Mouse (Mus musculus): ENCODE data around the gene 2010300C02Rik. TPM values are rescaled to one million over a fixed set of nuclear protein-coding genes. Genes with fewer than 3 reads are reported as not detected.

The 2010300C02Rik gene
- polyA plus RNA-seq, 1 experiment from 2014 or later = 0.42 TPM

DNA sequence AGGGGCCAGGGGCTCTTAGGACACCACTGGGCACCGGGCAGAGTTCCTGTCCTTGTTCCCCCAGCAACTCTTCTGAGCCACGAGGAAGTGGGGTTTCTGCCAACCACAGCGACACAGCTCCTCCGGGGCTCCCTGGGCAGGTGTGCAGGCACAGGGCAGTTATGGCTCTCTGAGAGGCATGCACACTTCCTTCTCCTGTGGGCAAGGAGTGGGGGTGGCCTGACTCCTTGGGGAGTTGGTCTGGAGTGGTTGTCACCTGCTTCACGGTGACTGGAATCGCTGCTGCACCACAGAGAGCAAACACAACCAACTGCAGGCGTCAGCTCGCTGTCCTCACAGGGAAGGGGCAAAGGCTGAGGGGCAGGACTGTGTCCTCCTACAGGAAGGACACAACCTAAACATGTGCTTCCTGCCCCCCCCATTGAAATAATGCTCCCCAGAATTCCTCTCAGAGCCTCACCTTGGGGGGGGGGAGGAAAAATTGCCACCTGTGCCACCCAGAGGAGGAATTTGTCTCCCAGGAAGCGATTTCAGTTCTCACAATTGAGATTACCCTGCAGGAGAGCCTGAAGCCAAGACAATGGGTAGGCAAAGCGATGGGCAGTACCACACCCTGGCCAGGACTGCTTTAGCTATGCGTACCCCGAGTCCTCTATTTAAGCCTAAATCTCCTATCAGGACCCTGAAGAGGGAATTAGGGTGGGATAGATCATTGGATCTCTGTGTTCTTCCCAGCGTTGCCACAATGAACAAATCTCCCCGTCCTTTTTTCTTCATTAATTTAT is 54.2 kb downstream of the 2010300C02Rik start:
- H3K9ac ChIP-seq (ENCODE audit: low read depth, low read length) = no peak overlapping the region
- no peak overlapping the region for H3K4me2 ChIP-seq (ENCODE audit: low read depth, low read length)
- ATAC-seq (ENCODE audit: low read depth) = no peak
- no peak overlapping the region for H3K27ac ChIP-seq (ENCODE audit: low read length)
- WGBS (ENCODE audit: insufficient replicate concordance) = 35% methylated on average over 14 of the region's 14 CpGs
- no peaks in the 10 kb centered on the region for H3K9me3 ChIP-seq (replicated peaks; ENCODE audit: control insufficient read depth, low read length)
- H3K4me3 ChIP-seq (ENCODE audit: low read depth, low read length) = no peak overlapping the region
- no peaks in the 10 kb centered on the region for H3K36me3 ChIP-seq (ENCODE audit: control insufficient read depth, insufficient read depth)
- H3K27me3 ChIP-seq (ENCODE audit: control insufficient read depth, insufficient read depth, low read depth, low read length) = no peaks in the 10 kb centered on the region
- H3K4me1 ChIP-seq (ENCODE audit: control insufficient read depth, low read depth, low read length) = no peaks in the 10 kb centered on the region

- Histone ChIP-seq H3K27ac (ENCODE audit: low read length) (no peak overlapping the region), H3K4me1 (ENCODE audit: control insufficient read depth, low read depth, low read length) (no peaks in the 10 kb centered on the region), H3K4me2 (ENCODE audit: low read depth, low read length) (no peak overlapping the region), H3K9me3 (replicated peaks; ENCODE audit: control insufficient read depth, low read length) (no peaks in the 10 kb centered on the region), H3K27me3 (ENCODE audit: control insufficient read depth, insufficient read depth, low read depth, low read length) (no peaks in the 10 kb centered on the region), H3K36me3 (ENCODE audit: control insufficient read depth, insufficient read depth) (no peaks in the 10 kb centered on the region), H3K4me3 (ENCODE audit: low read depth, low read length) (no peak overlapping the region), H3K9ac (ENCODE audit: low read depth, low read length) (no peak overlapping the region)
- WGBS (ENCODE audit: insufficient replicate concordance) = 41% methylated on average over 2 of the region's 2 CpGs
- ATAC-seq (ENCODE audit: low read depth) = no peak
Observed at GRCm38 (mm10) chr1:37664496-37664895, 55.4 kb downstream of the 2010300C02Rik start.

DNA sequence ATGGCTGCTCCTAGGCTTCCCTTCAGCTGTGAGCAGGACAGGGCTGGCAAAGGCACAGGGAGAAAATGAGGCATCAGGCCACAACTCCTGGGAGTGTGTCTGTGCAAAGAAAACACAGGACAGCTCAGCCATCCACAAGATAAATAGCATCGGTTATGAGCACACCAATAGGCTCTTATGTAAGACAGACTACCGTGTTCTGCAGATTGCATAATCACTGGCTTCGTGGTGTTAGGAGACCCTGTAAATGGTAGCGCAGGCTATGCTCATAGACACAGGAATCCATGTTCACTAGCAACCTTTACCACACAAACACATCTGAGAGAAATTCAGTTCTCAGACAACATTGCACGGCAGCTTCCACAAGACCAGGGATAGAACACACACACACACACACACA is 56.3 kb downstream of the 2010300C02Rik start:
- no peaks in the 10 kb centered on the region for H3K9me3 ChIP-seq (replicated peaks; ENCODE audit: control insufficient read depth, low read length)
- H3K9ac ChIP-seq (ENCODE audit: low read depth, low read length) = no peak overlapping the region
- no peaks in the 10 kb centered on the region for H3K4me1 ChIP-seq (ENCODE audit: control insufficient read depth, low read depth, low read length)
- no peak overlapping the region for H3K4me2 ChIP-seq (ENCODE audit: low read depth, low read length)
- no peak overlapping the region for H3K27ac ChIP-seq (ENCODE audit: low read length)
- ATAC-seq (ENCODE audit: low read depth) = no peak
- WGBS (ENCODE audit: insufficient replicate concordance) = 49% methylated on average over 5 of the region's 5 CpGs
- H3K36me3 ChIP-seq (ENCODE audit: control insufficient read depth, insufficient read depth) = no peaks in the 10 kb centered on the region
- no peaks in the 10 kb centered on the region for H3K27me3 ChIP-seq (ENCODE audit: control insufficient read depth, insufficient read depth, low read depth, low read length)
- H3K4me3 ChIP-seq (ENCODE audit: low read depth, low read length) = no peak overlapping the region

- Histone ChIP-seq H3K9me3 (replicated peaks; ENCODE audit: control insufficient read depth, low read length) (peaks cover 3% of the 10 kb centered on the region), H3K27me3 (ENCODE audit: control insufficient read depth, insufficient read depth, low read depth, low read length) (no peaks in the 10 kb centered on the region), H3K4me1 (ENCODE audit: control insufficient read depth, low read depth, low read length) (no peaks in the 10 kb centered on the region), H3K4me3 (ENCODE audit: low read depth, low read length) (no peak overlapping the region), H3K4me2 (ENCODE audit: low read depth, low read length) (no peak overlapping the region), H3K27ac (ENCODE audit: low read length) (no peak overlapping the region), H3K36me3 (ENCODE audit: control insufficient read depth, insufficient read depth) (no peaks in the 10 kb centered on the region), H3K9ac (ENCODE audit: low read depth, low read length) (no peak overlapping the region)
- 53% methylated on average over 2 of the region's 2 CpGs for WGBS (ENCODE audit: insufficient replicate concordance)
- no peak for ATAC-seq (ENCODE audit: low read depth)
Observed at GRCm38 (mm10) chr1:37656017-37656416, 63.9 kb downstream of the 2010300C02Rik start.

DNA sequence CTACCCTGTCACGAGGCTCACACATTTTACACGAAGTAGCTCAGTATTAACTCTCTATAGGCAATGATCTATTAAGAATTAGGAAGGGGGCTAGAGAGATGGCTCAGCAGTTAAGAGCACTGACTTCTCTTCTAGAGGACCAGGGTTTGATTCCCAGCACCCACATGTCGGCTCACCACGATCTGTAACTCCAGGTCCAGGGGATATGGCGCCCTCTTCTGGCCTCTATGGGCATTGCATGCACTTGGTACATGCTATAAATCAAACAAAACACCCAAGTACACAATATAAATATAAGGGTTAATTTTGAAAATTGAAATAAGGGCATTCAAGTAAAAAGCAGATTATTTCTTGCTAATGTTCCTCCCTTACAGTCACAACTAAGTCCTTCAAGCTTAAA is 65.9 kb downstream of the 2010300C02Rik start:
- Histone ChIP-seq H3K4me2 (ENCODE audit: low read depth, low read length) (no peak overlapping the region), H3K36me3 (ENCODE audit: control insufficient read depth, insufficient read depth) (no peaks in the 10 kb centered on the region), H3K9me3 (replicated peaks; ENCODE audit: control insufficient read depth, low read length) (peaks cover 3% of the 10 kb centered on the region), H3K4me3 (ENCODE audit: low read depth, low read length) (no peak overlapping the region), H3K9ac (ENCODE audit: low read depth, low read length) (no peak overlapping the region), H3K4me1 (ENCODE audit: control insufficient read depth, low read depth, low read length) (no peaks in the 10 kb centered on the region), H3K27me3 (ENCODE audit: control insufficient read depth, insufficient read depth, low read depth, low read length) (no peaks in the 10 kb centered on the region), H3K27ac (ENCODE audit: low read length) (no peak overlapping the region)
- WGBS (ENCODE audit: insufficient replicate concordance) = 68% methylated on average over 5 of the region's 5 CpGs
- no peak for ATAC-seq (ENCODE audit: low read depth)

- no peak overlapping the region for H3K9ac ChIP-seq (ENCODE audit: low read depth, low read length)
- no peak overlapping the region for H3K4me3 ChIP-seq (ENCODE audit: low read depth, low read length)
- no peaks in the 10 kb centered on the region for H3K9me3 ChIP-seq (replicated peaks; ENCODE audit: control insufficient read depth, low read length)
- H3K4me1 ChIP-seq (ENCODE audit: control insufficient read depth, low read depth, low read length) = no peaks in the 10 kb centered on the region
- 62% methylated on average over 10 of the region's 10 CpGs for WGBS (ENCODE audit: insufficient replicate concordance)
- H3K27ac ChIP-seq (ENCODE audit: low read length) = no peak overlapping the region
- H3K36me3 ChIP-seq (ENCODE audit: control insufficient read depth, insufficient read depth) = no peaks in the 10 kb centered on the region
- ATAC-seq (ENCODE audit: low read depth) = no peak
- no peak overlapping the region for H3K4me2 ChIP-seq (ENCODE audit: low read depth, low read length)
- no peaks in the 10 kb centered on the region for H3K27me3 ChIP-seq (ENCODE audit: control insufficient read depth, insufficient read depth, low read depth, low read length)
Observed at GRCm38 (mm10) chr1:37647066-37647465, 72.8 kb downstream of the 2010300C02Rik start.

GRCm38 (mm10) chr1:37644501-37644900 is 75.4 kb downstream of the 2010300C02Rik start:
- no peaks in the 10 kb centered on the region for H3K36me3 ChIP-seq (ENCODE audit: control insufficient read depth, insufficient read depth)
- WGBS (ENCODE audit: insufficient replicate concordance) = 71% methylated on average over 16 of the region's 16 CpGs
- H3K4me3 ChIP-seq (ENCODE audit: low read depth, low read length) = no peak overlapping the region
- H3K9ac ChIP-seq (ENCODE audit: low read depth, low read length) = no peak overlapping the region
- H3K27me3 ChIP-seq (ENCODE audit: control insufficient read depth, insufficient read depth, low read depth, low read length) = no peaks in the 10 kb centered on the region
- no peak overlapping the region for H3K27ac ChIP-seq (ENCODE audit: low read length)
- H3K9me3 ChIP-seq (replicated peaks; ENCODE audit: control insufficient read depth, low read length) = no peaks in the 10 kb centered on the region
- no peak for ATAC-seq (ENCODE audit: low read depth)
- H3K4me2 ChIP-seq (ENCODE audit: low read depth, low read length) = no peak overlapping the region
- H3K4me1 ChIP-seq (ENCODE audit: control insufficient read depth, low read depth, low read length) = no peaks in the 10 kb centered on the region

GRCm38 (mm10) chr1:37643794-37644365 is 76.0 kb downstream of the 2010300C02Rik start:
- 58% methylated on average over 5 of the region's 5 CpGs for WGBS (ENCODE audit: insufficient replicate concordance)

DNA sequence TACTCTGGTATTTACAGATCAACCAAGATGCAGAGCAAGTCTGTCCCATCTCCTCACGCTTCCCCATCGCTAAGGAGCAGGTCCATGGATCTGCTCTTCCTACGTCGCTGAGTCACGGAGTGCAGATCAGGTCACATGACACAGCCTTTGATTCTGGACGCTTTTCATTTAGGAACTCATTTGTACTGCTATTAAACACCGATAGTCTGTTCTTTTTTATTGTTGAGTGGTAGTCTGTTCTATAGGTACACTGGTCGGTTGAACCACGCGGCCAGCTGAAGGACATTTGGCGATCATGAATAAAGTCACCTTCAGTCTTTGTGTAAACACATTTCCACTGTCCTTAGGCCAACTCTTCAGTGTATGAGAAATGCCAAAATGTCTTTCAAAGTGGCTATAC is 78.5 kb downstream of the 2010300C02Rik start:
- H3K4me2 ChIP-seq (ENCODE audit: low read depth, low read length) = no peak overlapping the region
- no peak overlapping the region for H3K27ac ChIP-seq (ENCODE audit: low read length)
- ATAC-seq (ENCODE audit: low read depth) = no peak
- 77% methylated on average over 11 of the region's 11 CpGs for WGBS (ENCODE audit: insufficient replicate concordance)
- no peaks in the 10 kb centered on the region for H3K36me3 ChIP-seq (ENCODE audit: control insufficient read depth, insufficient read depth)
- no peak overlapping the region for H3K4me3 ChIP-seq (ENCODE audit: low read depth, low read length)
- H3K9ac ChIP-seq (ENCODE audit: low read depth, low read length) = no peak overlapping the region
- no peaks in the 10 kb centered on the region for H3K4me1 ChIP-seq (ENCODE audit: control insufficient read depth, low read depth, low read length)
- no peaks in the 10 kb centered on the region for H3K27me3 ChIP-seq (ENCODE audit: control insufficient read depth, insufficient read depth, low read depth, low read length)
- H3K9me3 ChIP-seq (replicated peaks; ENCODE audit: control insufficient read depth, low read length) = no peaks in the 10 kb centered on the region

More at GRCm38 (mm10) chr1:37643794-37644365, 76.0 kb downstream of the 2010300C02Rik start:
- Histone ChIP-seq H3K4me2 (ENCODE audit: low read depth, low read length) (no peak overlapping the region), H3K27me3 (ENCODE audit: control insufficient read depth, insufficient read depth, low read depth, low read length) (no peaks in the 10 kb centered on the region), H3K4me3 (ENCODE audit: low read depth, low read length) (no peak overlapping the region), H3K4me1 (ENCODE audit: control insufficient read depth, low read depth, low read length) (no peaks in the 10 kb centered on the region), H3K9me3 (replicated peaks; ENCODE audit: control insufficient read depth, low read length) (no peaks in the 10 kb centered on the region), H3K27ac (ENCODE audit: low read length) (no peak overlapping the region), H3K36me3 (ENCODE audit: control insufficient read depth, insufficient read depth) (no peaks in the 10 kb centered on the region), H3K9ac (ENCODE audit: low read depth, low read length) (no peak overlapping the region)
- ATAC-seq (ENCODE audit: low read depth) = no peak
